Mouse (Mus musculus) frontal cortex, adult (tissue): Measurements from ENCODE around the gene Mybbp1a.
A peak's percentile ranks its signal among the peaks of the same experiment; 100 is the strongest.

Experiments
- ATAC-seq: cut with Nextera tagmentation; 2 replicates; pipeline ENCODE4 v1.9.2; 2017; ENCODE audit warnings: mild to moderate bottlenecking, moderate library complexity, mixed read lengths; ENCODE audit not compliant: low TSS enrichment

Gene Mybbp1a

DNA sequence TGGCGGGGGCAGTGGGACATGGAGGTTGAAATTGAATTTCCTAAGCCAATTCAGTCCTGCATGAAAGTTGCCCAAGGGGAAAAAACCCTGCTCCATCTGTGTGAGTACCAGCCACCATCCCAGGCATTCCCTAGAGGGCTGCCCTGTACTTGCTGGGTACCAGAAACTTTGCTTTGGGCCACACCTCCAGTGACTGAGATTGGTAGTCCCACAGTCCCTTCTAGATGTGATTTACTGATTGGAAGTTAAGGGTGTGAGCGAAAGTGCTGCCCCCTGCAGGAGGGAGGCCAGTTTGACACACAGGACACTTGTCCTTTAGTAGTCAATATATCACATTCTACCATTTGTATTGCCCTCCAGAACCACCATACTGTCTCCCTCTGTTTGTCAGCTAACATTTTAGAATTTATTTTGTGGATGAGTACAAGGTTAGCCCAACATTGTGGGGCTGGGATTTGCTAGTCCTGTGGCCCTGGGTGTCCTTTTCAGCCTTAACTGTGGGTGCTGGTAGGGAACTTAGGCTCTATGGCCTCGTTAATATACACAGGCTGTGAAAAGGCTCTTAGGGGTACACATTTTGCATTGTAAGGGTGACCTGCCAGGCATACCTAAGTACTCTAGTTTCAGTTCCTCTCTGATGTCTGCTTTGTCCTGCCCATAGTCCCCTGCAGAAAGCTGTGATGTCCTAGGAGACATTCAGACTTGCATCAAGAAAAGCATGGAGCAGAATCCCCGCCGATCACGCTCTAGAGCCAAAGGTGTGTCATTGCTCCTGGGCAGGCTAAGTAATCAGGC, 5.4 kb downstream of the Mybbp1a start:
- ATAC-seq, result no peak

DNA sequence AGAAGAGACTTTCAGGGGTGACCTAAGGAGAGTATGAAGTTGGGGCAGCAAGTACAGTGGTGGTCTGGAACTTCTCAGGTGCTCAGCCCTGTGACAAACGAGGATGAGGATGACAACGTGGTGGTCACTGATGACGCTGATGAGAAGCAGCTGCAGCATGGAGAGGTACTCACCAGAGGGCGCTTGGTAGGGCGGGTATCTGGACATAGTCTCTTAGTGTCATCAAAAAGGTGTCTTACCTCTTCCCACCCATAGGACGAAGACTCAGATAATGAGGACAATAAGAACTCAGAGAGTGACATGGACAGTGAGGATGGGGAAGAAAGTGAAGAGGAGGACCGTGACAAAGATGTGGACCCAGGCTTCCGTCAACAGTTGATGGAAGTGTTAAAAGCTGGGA, 6.3 kb downstream of the Mybbp1a start:
- no peak for ATAC-seq

DNA sequence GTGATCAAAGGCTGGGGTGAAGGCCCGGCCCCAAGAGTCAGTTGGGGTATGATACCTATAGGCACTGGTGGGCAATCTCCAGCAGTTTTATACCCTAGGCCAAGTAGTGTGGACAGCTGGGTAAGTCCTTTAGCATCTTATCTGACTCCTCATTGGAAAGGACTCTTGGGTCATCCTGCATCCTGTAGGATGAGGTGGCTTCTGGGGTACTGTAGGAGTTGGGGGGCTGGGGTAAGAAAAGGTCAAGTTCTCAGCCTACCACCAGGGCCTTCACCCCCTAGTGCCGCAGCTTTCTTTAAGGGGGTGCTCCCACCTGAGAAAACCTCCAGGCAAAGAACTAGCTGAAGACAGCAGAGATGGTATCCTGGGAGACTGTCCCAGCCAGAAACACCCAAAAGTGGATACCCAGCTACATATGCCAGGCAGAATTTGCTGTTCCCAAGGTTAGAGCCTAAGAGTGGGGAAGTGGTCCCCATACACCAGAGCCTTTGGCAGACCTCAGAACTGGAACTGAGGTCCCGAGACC, 11.0 kb downstream of the Mybbp1a start:
- no peak for ATAC-seq

DNA sequence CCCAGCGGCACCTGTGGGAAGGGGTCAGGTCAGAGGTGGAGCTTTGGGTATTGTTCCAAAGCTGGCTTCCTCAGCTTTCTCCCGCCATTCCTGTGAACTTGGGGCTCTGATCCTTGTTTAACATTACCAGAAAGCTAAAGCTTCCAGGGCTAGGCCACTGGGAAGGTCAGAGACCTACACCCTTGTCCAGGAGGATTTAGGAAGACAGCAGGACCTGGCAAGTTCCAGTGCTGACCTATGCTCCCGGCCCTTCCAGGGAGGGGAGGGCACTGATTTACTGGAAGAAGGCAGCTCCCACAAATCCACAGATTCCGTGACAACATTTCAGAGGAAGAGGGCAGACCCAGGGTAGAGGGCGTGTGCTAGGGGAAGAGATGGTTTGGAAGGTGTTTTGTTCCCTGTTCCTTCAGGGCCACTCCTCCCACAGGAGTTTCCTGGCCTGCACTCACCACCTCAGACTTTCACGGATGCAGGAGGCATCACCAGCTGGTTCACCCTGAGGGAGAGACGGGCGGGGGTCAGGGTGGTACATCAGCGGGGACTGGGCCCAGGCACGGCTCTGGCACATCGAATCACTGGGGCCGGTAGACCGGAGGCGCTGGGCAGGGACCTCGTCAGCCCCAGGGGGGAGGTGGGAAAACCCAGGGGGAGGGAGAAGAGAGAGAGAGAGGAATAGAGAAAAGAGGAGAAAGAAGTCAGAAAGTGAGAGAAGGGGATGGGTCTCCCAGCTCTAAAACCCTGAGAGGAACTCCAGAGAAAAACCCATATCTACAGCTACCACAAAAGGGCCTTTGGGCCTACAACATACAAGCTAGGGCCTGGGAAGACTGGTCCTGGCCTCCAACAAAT, 12.2 kb downstream of the Mybbp1a start:
- ATAC-seq, result no peak

DNA sequence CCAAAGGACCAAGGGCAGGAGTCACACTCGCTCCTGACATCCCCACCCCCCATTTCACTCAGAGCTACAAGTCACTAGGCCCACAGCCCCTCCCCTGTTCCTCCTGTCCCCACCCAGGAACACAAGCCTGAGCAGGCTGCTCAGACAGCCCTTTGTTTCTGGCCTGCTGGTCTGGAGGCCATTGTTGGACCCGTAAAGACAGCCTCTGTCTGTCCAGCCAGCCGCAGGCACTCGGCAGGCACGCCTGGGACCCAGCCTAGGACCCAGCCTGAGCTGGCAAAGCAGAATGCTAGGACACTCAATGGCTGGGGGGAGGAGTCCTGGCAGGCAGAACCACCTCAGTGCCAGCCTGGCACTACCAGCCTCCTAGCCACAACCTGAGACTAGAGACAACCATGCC, 14.5 kb downstream of the Mybbp1a start:
- ATAC-seq, result peak; percentile 45

DNA sequence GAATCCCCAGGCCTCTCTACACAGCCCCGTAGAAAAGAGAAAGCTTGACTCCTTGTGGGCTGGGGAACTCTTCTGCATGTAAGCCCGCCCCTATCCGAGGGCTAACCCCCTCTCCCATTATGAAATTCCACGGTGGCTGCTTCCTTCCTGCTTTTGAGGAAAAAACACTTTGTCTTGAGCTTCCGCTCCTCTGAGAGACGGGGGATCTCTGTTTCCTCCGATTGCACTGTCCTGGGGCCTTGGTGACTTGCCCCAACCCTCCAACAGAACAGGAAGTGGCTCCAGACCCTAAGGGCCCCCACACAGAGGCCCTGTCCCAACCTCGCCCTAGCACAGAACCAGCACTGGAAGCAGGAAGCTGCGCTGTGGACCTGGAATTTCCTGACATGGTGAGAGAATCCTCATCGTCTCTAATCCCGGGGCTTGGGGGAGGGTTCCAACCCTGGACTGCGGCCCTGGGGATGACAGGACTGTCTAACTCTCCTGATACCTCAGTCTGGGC, 16.9 kb downstream of the Mybbp1a start:
- ATAC-seq, result no peak

DNA sequence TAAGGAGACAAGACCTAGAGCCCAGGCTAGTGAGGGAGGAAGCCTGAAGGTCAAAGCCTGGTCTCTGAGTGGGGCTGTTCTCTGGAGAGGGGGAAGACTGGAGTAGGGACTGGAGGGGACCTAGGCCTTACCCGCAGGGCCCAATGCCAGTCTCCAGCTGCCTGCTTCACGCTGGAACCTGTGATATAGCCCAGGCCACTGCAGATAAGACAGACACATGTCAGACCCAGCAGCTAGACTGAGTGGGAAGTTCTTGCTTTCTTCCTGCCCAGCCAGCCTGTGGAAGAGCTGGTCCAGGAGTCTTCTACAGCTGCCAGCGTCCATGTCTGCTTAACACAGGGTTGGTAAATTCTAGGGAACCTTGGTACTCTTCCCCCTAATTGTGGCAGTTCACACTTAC, 17.3 kb downstream of the Mybbp1a start:
- ATAC-seq, result no peak

DNA sequence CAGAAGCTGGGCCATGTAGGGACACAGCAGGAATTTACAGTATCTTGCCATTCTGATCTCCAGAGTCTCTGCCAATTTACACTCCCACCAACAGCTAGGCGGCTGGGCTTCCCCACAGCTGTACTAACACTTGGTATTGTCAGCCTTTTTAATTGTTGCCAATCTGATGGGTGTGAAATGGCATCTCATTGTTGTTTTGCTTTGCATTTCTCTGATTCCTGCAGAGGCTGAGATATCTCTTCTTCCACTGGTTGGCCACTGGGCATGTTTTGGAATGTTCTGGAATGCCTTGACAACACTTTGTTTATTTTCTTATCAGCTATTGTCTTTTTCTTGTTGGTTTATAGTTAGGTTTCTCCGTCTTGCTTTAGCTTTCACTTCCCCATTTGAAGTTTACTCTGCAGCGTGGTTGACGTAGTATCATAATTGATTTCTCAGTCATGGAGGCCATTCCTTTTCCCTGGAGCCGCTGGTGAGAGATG, 20.4 kb downstream of the Mybbp1a start:
- ATAC-seq, result no peak

DNA sequence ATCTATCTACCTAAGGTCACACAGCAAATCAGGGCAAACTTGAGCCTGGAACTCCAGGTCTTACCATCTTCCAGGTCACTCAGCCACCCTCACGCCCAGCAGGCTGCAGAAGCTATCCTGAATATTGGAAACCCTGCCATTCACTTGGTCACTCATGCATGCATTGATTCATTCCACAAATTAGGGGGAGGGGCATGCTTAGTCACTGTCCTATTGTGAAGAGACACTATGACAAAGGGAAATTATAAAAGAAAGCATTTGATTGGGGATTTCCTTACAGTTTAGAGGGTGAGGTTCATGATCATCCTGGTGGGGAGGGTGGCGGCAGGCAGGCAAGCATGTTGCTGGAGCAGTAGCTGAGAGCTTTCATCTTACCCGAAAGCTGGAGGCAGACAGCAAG, 23.7 kb downstream of the Mybbp1a start:
- ATAC-seq, result no peak

DNA sequence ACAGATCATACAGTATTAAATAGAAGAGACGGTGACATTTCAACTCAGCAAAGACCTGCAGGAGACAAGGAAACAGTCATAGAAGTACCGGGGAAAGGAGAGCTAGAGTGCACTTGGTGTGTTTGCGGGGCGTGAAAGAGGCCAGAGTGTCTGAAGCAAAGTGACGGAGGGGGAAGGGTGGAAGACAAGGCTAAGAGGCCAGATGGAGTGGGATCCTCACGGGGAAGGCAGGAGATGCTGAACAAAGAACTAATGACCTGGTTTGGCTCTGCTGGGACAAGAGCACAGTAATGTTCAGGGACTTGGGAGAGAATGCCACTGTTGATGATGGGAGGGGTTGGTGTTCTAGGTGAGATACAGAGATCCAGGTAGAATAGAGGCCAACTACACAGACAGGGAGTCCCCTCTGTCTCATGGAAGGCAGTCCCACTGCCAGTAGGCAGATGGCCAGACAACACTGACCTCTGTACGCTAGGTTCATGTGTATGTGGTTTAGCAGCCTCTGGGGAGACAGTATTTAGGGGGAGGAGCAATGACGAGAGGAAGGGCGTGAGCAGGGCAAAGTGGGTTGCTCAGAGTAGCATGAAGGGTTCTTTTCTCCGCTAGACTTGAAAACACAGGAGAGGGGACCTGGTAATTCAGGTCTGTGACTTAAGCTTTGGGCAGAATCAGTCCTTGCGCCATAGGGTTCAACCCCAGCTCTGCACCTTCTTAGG, 25.0 kb downstream of the Mybbp1a start:
- no peak for ATAC-seq

DNA sequence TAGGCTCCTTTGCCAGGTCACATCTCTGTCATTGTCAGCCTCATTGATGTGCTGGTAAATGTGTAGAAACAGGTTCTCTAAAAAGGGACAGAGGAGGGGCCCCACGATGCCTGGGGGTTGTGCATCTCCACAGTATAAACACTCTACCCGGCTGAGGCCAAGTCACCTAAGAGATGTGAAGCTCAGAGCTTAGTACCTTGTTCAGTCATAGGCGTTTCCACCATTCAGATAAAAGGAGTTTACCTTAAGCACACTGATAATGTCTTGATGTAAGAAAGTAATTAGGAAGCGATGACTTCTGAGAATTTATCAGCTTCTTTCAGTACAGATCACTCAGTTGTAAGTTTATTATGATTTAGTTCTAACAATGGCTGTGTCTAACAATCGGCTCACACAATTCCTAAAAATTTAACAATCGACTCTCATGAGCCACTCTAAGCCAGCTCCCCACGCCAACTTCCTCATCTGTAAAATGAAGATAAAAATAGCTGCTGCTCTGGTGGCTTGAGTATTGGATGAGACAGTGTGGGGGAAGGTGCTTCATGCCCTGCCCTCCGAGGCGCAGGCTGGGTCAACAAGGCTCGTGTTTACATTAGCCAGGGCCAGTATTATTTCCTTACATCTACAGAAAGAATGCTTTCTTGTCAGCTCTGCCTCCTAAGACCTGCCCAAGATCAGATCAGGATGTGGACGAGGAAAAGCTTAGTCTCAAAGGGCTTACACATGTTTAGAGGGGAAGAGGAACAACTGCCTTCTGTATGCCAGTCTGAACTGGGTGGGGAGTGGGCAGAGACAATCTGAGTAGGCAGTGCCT, 25.7 kb downstream of the Mybbp1a start:
- ATAC-seq, result 0 out of 2 replicates have a peak, but pooled peaks have one; percentile 24

DNA sequence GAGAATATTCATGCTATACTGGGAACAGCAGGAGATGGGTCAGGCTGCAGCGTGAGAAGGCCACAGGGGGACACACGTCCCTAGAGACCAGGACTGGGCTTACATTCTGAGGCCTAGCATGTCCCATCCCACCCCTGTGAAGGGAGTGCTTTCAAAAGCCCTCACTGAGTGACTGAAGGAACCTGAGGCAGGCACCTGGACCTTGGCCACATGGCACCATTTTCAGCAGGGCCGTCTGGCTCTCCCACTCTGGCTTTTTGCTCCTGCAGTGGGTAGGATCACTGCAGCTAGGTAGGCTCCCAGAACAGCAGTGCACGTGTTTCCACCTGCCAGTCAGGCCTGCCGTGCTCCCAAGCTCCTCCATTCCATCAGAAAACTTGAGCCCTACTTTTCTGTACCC, 27.4 kb downstream of the Mybbp1a start:
- ATAC-seq, result no peak

DNA sequence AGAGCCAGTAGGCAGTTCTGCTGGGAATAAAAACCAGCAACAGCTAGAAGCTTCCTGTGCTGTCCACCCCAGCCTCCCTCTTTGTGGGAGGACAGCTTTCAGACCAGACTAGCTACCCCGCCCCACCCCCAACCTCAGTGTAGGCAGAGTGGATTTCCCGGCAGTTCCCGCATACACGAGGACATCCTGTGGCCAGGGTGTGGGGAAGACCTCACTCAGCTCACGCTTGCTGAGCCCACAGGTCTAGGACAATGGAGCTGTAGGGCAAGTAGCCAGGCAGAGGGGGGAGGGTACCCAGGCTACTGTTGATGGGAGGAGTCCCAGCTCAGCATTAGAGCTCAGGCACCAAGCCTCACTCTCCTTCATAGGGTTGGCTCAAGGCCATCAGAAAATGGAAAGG, 28.1 kb downstream of the Mybbp1a start:
- peak; percentile 19; the same call in 1 of the 2 replicates for ATAC-seq

DNA sequence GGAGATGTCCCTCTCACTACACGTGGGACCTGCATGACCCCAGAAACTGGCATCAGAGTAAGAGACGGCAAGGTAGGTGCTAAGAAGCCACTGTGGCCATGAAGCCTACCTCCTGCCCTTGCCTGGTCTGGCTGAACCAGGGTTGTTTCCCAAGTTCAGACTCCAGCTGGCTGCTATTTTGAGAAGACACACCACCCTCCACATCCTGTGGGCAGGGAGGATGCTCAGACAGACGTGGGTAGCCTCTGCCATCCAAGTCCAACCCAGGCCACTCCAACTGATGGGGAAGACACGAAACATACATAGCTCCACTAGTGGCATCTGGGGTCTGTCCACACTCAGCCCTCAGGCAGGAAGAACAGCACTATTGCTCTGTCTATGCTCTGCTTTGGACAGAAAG, 28.8 kb downstream of the Mybbp1a start:
- ATAC-seq, result peak; percentile 35; the same call in 1 of the 2 replicates

DNA sequence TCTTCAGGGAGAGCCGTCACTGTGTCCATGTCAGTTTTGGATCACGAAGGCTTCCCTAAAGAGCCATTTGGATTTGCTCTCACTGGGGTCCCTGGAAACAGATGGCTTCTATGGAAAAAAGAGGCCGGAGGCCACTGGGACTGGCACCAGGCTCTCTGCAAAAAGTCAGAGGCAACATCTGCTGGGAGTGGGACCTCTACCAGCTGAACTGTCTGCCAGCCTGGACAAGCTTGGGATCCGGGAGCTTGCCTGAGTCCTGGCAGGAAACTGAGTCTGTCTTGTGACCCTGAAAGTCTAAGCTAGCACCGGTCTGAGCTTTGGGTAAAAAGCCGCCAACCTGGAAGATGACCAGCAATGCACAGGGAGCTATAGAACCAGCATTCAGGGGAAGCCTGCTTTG, 30.2 kb downstream of the Mybbp1a start:
- ATAC-seq, result no peak

DNA sequence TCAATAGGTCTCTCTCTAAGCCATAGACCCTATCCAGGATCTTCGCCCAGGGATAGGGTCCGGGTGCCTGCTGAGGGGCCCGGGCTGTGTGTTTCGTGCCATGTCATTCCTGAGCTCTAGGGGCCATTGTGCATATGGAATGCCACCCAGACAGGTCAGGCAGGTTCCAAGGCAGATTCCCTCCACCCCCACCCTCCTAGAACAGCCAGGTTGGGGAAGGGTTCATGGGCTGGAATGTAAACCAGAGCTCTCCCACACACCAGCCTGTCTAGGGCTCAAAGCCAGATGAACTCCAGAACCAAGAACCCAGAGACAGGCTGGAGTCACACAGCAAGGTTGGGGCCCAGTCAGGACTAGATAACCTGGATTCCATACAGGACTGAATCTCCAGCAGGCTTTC, 32.4 kb downstream of the Mybbp1a start:
- ATAC-seq, result no peak

DNA sequence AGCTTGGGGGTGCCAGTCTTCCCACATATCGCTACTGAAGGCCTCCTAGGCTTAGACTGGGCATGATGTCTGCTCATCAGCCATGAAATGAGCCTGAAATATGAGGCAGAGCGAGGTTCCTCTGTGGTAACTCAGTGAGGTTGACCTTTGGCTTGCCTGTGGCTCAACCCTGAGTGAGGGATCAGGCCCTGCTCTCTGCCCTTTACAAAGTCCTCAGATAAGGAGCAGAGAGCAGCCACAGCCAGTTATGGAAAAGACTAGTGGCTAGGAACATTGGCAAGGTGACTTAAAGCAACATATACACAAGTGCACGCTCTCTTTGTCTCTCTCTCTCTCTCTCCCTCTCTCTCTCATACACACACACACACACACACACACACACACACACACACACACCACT, 33.8 kb downstream of the Mybbp1a start:
- ATAC-seq, result no peak

DNA sequence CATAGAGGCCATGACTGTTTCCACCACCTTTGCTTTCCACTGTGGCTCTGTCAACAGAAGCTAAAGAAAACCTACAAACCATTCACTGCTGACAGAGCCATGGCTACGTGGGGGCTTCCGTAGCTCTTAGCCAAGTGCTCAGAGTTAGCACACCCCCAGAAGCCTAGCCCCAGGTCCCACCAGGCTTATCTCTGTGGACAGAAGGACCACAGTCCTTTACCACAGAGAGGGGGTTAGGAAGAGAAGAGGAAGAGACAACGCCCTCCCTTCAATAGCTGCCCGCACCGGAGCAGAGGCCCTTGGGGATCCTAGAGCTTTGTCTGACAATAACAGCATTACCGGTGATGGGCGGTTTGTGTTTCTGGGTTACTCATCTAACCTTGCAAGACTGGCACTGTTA, 34.3 kb downstream of the Mybbp1a start:
- no peak for ATAC-seq

DNA sequence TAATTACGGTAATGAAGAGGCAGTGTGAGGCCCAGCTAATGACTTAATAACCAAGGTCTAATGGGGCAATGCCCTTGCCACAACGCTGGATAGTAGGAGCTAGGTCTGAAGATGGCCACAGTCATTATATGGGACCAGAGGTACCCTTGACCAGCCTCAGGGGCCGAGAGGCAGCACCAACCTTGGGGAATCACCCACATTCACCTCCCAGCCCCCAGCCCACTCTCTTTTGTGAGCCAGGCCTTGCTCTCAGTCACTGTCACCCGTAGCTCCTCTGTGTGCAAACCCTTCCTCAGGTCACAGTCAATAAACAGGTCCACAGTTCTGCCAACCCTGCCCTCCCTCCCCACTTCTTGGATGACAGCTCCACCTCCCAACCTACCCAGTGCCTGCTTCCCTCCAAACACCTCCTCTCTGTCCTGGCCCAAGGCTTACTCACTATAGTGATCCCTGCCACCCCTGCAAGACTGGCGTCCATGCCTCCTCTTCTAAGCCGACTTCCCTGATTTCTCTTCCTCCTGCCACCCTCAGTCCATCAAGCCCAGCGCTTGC, 35.0 kb downstream of the Mybbp1a start:
- ATAC-seq, result no peak

DNA sequence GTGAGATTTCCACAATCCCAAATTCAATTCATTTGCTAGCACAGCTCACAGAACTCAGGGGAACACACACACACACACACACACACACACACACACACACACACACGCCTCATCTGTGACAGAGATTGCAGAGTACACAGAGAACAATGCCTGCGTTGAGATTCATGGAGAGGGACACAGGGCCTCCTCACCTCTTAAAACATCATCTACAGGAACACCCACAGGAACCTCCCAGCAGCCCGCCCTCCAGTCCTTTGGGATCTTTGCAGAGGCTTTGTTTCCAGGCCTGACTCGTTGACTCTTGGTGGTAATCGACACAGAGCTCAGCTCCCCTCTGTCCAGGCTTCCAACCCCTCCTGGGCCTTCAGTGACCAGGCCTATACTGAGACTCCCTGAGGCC, 36.0 kb downstream of the Mybbp1a start:
- ATAC-seq, result no peak

DNA sequence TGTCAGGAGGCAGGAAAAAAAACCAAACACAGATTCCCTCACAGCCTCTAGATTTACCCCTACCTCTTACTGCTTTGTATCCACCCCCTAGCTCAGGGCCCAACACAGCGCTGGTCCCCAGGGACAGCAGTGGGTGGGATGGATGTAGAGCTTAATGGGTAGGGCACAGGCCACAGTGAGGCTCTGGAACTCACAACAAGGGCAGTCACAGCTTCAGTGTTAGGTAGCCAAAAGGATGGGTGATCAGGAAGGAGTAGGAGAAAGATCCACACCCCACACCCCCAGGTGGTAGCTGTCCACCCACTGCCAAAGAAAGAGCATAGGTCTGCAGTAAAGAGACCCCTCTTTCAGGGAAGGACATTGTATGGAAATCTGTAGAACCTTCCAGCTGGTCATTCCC, 36.5 kb downstream of the Mybbp1a start:
- no peak for ATAC-seq
